Mouse (Mus musculus) olfactory bulb, adult 2 months (tissue): ENCODE measurements around the gene Kcnip4. TPM values are rescaled to one million over a fixed set of nuclear protein-coding genes. Genes with fewer than 3 reads are reported as not detected.

ENCODE experiments used
- H3K27ac ChIP-seq: fragments of 200-500 bp; 2 replicates; pipeline ENCODE4 v1.5.1; 2012; ENCODE audit warnings: low read depth, low read length; ENCODE audit not compliant: insufficient read depth
- H3K4me1 ChIP-seq: fragments of 200-500 bp; 2 replicates; pipeline ENCODE4 v1.6.1; 2012; ENCODE audit warnings: low read length; ENCODE audit not compliant: control insufficient read depth, insufficient read depth
- H3K4me3 ChIP-seq: fragments of 200-500 bp; 2 replicates; pipeline ENCODE4 v1.5.1; 2012; ENCODE audit warnings: mild to moderate bottlenecking, low read depth, low read length, moderate library complexity; ENCODE audit not compliant: insufficient read depth
- CTCF ChIP-seq: fragments of 200-500 bp; IDR thresholded peaks from 2 replicates; pipeline ENCODE4 v1.5.1; 2012; ENCODE audit warnings: low read depth, mild to moderate bottlenecking, low read length, moderate library complexity; ENCODE audit not compliant: insufficient read depth
- POLR2A ChIP-seq: fragments of 200-500 bp; IDR thresholded peaks from 2 replicates; pipeline ENCODE4 v1.6.1; 2012; ENCODE audit warnings: mild to moderate bottlenecking, low read depth, low read length, moderate library complexity; ENCODE audit not compliant: insufficient read depth
- WGBS: fragments of 180-500 bp; shearing (Covaris S2); methylation state at CpG from one replicate; pipeline ENCODE4 v1.1.7; 2018; 5-methylcytosine and 5-hydroxymethylcytosine counted together
- polyA plus RNA-seq: library from polyadenylated mRNA; stranded (reverse); fragments of >200 nt; gene quantifications from 2 replicates; pipeline ENCODE4 v1.2.4, GENCODE M21; 2012; ENCODE audit warnings: low replicate concordance; ENCODE audit not compliant: missing spikeins, insufficient read depth, insufficient read length

Kcnip4 gene
- polyA plus RNA-seq, 1 experiment: not detected

- Histone ChIP-seq H3K4me1 (no peaks in the 10 kb centered on the region), H3K4me3 (no peak overlapping the region), H3K27ac (no peak overlapping the region)
- TF ChIP-seq CTCF (no peak), POLR2A (no peak)
- WGBS: 78% methylated on average over 4 of the region's 4 CpGs
Observed at GRCm38 (mm10) chr5:49244414-49244813, 280.3 kb downstream of the Kcnip4 start.

DNA sequence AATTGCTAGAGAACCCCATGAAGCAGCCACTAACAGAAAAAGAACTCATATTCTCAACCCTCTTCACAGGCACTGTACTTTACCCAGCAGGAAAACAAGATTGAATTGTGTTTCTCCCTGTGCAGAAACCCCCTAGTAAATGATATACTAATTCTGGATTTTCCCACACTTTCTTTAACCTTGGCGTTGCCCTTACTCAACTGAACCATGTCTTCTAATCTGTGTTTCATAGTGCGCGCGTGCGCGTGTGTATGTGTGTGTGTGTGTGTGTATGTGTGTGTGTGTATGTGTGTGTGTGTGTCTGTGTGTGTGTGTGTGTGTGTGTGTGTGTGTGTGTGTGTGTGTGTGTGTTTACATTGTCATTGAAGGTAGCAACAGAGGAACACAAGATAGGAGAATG lies 283.0 kb downstream of the Kcnip4 start:
- TF ChIP-seq CTCF (no peak), POLR2A (no peak)
- 98% methylated on average over 6 of the region's 6 CpGs for WGBS
- Histone ChIP-seq H3K4me3 (no peak overlapping the region), H3K4me1 (no peaks in the 10 kb centered on the region), H3K27ac (no peak overlapping the region)

DNA sequence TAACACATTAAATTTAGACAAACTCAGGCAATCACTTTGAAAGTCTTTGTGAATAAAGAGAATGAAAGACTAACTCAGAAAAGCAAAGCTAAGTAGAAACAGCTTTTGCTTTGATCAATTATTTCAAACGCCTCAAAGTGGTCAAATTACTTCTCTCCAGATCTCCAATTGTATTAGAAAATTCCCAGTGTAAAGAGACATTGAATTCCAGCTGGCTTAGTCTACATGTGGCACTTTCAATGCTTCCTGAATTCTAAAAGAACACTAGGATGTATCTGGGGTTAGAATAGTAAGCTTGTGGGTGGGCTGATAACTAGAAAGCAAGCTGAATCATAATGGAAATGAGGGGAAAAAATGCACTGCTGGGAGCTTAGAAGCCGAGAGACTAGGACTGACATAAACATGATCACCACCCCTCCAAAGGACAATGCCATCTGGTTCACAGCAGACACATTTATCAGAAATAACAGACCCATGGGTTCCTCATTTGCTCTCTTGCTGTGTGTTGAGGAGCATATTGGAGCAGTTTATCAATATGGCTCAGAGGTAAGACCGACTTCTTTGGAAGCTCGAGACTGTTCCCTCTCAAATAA lies 323.4 kb downstream of the Kcnip4 start:
- 63% methylated on average over 4 of the region's 4 CpGs for WGBS
- Histone ChIP-seq H3K27ac (no peak overlapping the region), H3K4me1 (no peaks in the 10 kb centered on the region), H3K4me3 (no peak overlapping the region)
- no peak for TF ChIP-seq POLR2A
- TF ChIP-seq CTCF: no peak

GRCm38 (mm10) chr5:49188236-49188635 lies 336.5 kb downstream of the Kcnip4 start:
- no peak for TF ChIP-seq POLR2A
- no peak for TF ChIP-seq CTCF
- H3K27ac ChIP-seq: no peak overlapping the region
- 89% methylated on average over 1 of the region's 1 CpGs for WGBS
- no peaks in the 10 kb centered on the region for H3K4me1 ChIP-seq
- H3K4me3 ChIP-seq: no peak overlapping the region

- Histone ChIP-seq H3K27ac (no peak overlapping the region), H3K4me3 (no peak overlapping the region), H3K4me1 (no peaks in the 10 kb centered on the region)
- WGBS: 61% methylated on average over 2 of the region's 2 CpGs
- TF ChIP-seq CTCF (no peak), POLR2A (no peak)
Observed at GRCm38 (mm10) chr5:49150116-49150811, 374.4 kb downstream of the Kcnip4 start.

- 83% methylated on average over 2 of the region's 2 CpGs for WGBS
- TF ChIP-seq POLR2A (no peak), CTCF (no peak)
- Histone ChIP-seq H3K4me3 (no peak overlapping the region), H3K27ac (no peak overlapping the region), H3K4me1 (no peaks in the 10 kb centered on the region)
Observed at GRCm38 (mm10) chr5:49149684-49150083, 375.0 kb downstream of the Kcnip4 start.

- TF ChIP-seq CTCF: no peak
- TF ChIP-seq POLR2A: no peak
- Histone ChIP-seq H3K27ac (no peak overlapping the region), H3K4me1 (no peaks in the 10 kb centered on the region), H3K4me3 (no peak overlapping the region)
- WGBS: 81% methylated on average over 5 of the region's 5 CpGs
Observed at GRCm38 (mm10) chr5:49095432-49095831, 429.3 kb downstream of the Kcnip4 start.

- WGBS: 33% methylated on average over 2 of the region's 2 CpGs
- H3K4me3 ChIP-seq: no peak overlapping the region
Observed at GRCm38 (mm10) chr5:49094945-49095344, 429.8 kb downstream of the Kcnip4 start.

GRCm38 (mm10) chr5:49094306-49094705 lies 430.4 kb downstream of the Kcnip4 start:
- Histone ChIP-seq H3K27ac (no peak overlapping the region), H3K4me1 (no peaks in the 10 kb centered on the region), H3K4me3 (no peak overlapping the region)
- TF ChIP-seq CTCF: no peak
- WGBS: 43% methylated on average over 3 of the region's 3 CpGs

More at GRCm38 (mm10) chr5:49094945-49095344, 429.8 kb downstream of the Kcnip4 start:
- Histone ChIP-seq H3K4me1 (no peaks in the 10 kb centered on the region), H3K27ac (no peak overlapping the region)
- TF ChIP-seq POLR2A: no peak

- H3K4me1 ChIP-seq: no peaks in the 10 kb centered on the region
- no peak overlapping the region for H3K4me3 ChIP-seq
- TF ChIP-seq POLR2A: no peak
- no peak for TF ChIP-seq CTCF
- H3K27ac ChIP-seq: no peak overlapping the region
- 3% methylated on average over 6 of the region's 6 CpGs for WGBS
Observed at GRCm38 (mm10) chr5:49090122-49090680, 434.5 kb downstream of the Kcnip4 start.
